Mouse (Mus musculus): ENCODE measurements around the gene Lmo7. TPM values are rescaled to one million over a fixed set of nuclear protein-coding genes. Genes with fewer than 3 reads are reported as not detected.

The Lmo7 gene
- polyA plus RNA-seq, 1 experiment from 2014 or later, result 16.0 TPM

DNA sequence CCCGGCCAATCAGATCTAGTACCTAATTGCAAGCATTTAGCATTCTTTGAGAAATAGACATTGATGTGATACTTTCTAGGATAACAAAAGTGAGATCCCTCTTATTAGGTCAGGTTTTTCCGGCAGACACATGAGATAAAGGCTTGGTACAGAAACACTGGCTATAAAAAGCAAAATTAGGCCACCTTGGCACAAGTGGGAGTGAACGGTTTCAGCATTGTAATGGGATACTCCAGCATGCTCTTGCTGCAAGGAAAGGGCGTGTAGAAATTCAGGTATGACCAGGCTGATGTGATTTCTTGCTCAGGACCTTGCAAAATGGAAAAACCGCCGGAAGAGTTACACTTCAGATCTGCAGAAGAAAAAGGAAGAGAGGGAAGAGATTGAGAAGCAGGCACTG is 168.5 kb downstream of the Lmo7 start:
- 88% methylated on average over 6 of the region's 6 CpGs for WGBS
- H3K4me3 ChIP-seq (replicated peaks; ENCODE audit: low read length), result no peak overlapping the region
- H3K9ac ChIP-seq (replicated peaks; ENCODE audit: low read depth, low read length), result no peak overlapping the region
- H3K27me3 ChIP-seq (replicated peaks; ENCODE audit: control insufficient read depth, insufficient read depth, low read length), result no peaks in the 10 kb centered on the region
- H3K9me3 ChIP-seq (ENCODE audit: control insufficient read depth, low read length), result no peaks in the 10 kb centered on the region
- H3K27ac ChIP-seq (ENCODE audit: low read length), result no peak overlapping the region
- no peak for ATAC-seq
- H3K36me3 ChIP-seq (ENCODE audit: control insufficient read depth, insufficient read depth), result no peaks in the 10 kb centered on the region
- no peaks in the 10 kb centered on the region for H3K4me1 ChIP-seq (replicated peaks; ENCODE audit: control insufficient read depth, insufficient read depth, low read length)
- no peak overlapping the region for H3K4me2 ChIP-seq (ENCODE audit: low read length)

- WGBS, result 89% methylated on average over 7 of the region's 7 CpGs
- Histone ChIP-seq H3K27ac (ENCODE audit: low read length) (no peak overlapping the region), H3K4me3 (replicated peaks; ENCODE audit: low read length) (no peak overlapping the region), H3K4me1 (replicated peaks; ENCODE audit: control insufficient read depth, insufficient read depth, low read length) (no peaks in the 10 kb centered on the region; the same call in 1 of the 2 replicates), H3K9ac (replicated peaks; ENCODE audit: low read depth, low read length) (no peak overlapping the region), H3K9me3 (ENCODE audit: control insufficient read depth, low read length) (no peaks in the 10 kb centered on the region), H3K36me3 (ENCODE audit: control insufficient read depth, insufficient read depth) (no peaks in the 10 kb centered on the region), H3K27me3 (replicated peaks; ENCODE audit: control insufficient read depth, insufficient read depth, low read length) (no peaks in the 10 kb centered on the region), H3K4me2 (ENCODE audit: low read length) (no peak overlapping the region)
- no peak for ATAC-seq
Measured at GRCm38 (mm10) chr14:101901496-101901895, 171.7 kb downstream of the Lmo7 start.

DNA sequence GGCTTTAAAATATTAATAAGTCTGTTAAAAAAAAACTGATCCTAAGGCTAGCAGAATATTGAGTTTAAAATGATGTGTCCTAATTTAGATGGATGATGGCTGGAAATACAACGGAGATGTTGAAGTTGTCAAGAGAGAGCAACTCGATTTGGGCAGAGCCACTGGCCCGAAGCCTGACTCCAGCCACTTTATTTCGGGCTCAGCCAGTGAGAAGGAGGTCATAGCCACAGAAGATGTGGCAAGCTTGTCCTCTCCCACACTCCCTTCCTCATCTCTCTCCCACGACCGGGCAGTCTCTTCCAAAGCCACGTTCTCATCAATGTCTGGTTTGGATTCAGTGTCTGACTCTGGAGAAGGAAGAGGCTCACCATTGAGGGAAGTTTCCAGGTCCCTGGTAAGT is 172.2 kb downstream of the Lmo7 start:
- H3K27ac ChIP-seq (ENCODE audit: low read length), result no peak overlapping the region
- H3K4me3 ChIP-seq (replicated peaks; ENCODE audit: low read length), result no peak overlapping the region
- H3K4me2 ChIP-seq (ENCODE audit: low read length), result no peak overlapping the region
- no peaks in the 10 kb centered on the region for H3K27me3 ChIP-seq (replicated peaks; ENCODE audit: control insufficient read depth, insufficient read depth, low read length)
- no peaks in the 10 kb centered on the region for H3K9me3 ChIP-seq (ENCODE audit: control insufficient read depth, low read length)
- no peaks in the 10 kb centered on the region; the same call in 1 of the 2 replicates for H3K4me1 ChIP-seq (replicated peaks; ENCODE audit: control insufficient read depth, insufficient read depth, low read length)
- no peak for ATAC-seq
- no peak overlapping the region for H3K9ac ChIP-seq (replicated peaks; ENCODE audit: low read depth, low read length)
- 90% methylated on average over 7 of the region's 7 CpGs for WGBS
- H3K36me3 ChIP-seq (ENCODE audit: control insufficient read depth, insufficient read depth), result no peaks in the 10 kb centered on the region

DNA sequence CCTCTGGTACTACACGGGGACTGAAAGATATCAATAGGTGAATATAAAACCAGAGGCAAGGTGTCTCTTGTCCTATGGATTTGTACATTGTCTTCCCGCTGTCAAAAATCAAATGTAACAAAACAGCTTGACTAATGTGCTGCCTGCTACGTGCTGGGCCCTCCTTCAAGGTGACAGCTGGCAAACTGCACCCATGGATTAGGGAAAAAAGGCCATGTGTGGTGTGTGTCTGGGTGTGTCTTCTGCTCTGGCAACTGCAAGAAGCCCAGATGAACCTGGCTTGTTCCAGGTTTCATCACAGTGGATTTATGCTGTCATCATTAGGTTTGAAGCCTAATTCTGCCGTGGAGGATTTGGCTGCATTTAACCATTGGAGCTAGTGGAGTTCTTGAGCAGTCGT is 174.0 kb downstream of the Lmo7 start:
- Histone ChIP-seq H3K36me3 (ENCODE audit: control insufficient read depth, insufficient read depth) (no peaks in the 10 kb centered on the region), H3K4me1 (replicated peaks; ENCODE audit: control insufficient read depth, insufficient read depth, low read length) (no peaks in the 10 kb centered on the region; the same call in 1 of the 2 replicates), H3K4me2 (ENCODE audit: low read length) (no peak overlapping the region), H3K27me3 (replicated peaks; ENCODE audit: control insufficient read depth, insufficient read depth, low read length) (no peaks in the 10 kb centered on the region), H3K4me3 (replicated peaks; ENCODE audit: low read length) (no peak overlapping the region), H3K9ac (replicated peaks; ENCODE audit: low read depth, low read length) (no peak overlapping the region), H3K9me3 (ENCODE audit: control insufficient read depth, low read length) (no peaks in the 10 kb centered on the region), H3K27ac (ENCODE audit: low read length) (no peak overlapping the region)
- 71% methylated on average over 5 of the region's 5 CpGs for WGBS
- ATAC-seq, result no peak

DNA sequence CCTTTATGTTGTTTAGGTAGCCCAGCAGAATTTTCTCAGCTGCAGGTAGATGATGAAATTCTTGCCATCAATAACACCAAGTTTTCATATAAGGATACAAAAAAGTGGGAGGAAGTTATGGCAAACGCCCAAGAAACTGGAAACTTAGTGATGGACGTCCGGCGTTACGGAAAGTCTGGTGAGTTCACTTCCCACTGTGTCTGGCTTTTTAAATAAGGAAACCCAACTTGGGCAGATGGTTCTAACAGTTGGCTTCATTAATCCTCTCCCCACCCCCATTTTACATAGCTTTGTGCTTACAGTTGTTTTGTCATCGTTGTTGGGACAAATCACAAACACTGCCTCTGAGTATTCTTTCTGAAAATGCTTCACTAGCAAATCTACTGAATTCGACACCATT is 182.2 kb downstream of the Lmo7 start:
- peak; percentile 40; the same call in 1 of the 2 replicates for ATAC-seq
- no peaks in the 10 kb centered on the region for H3K36me3 ChIP-seq (ENCODE audit: control insufficient read depth, insufficient read depth)
- H3K27ac ChIP-seq (ENCODE audit: low read length), result no peak overlapping the region
- no peaks in the 10 kb centered on the region for H3K9me3 ChIP-seq (ENCODE audit: control insufficient read depth, low read length)
- no peak overlapping the region for H3K4me2 ChIP-seq (ENCODE audit: low read length)
- WGBS, result 63% methylated on average over 7 of the region's 7 CpGs
- H3K4me1 ChIP-seq (replicated peaks; ENCODE audit: control insufficient read depth, insufficient read depth, low read length), result no peaks in the 10 kb centered on the region
- H3K4me3 ChIP-seq (replicated peaks; ENCODE audit: low read length), result no peak overlapping the region
- H3K9ac ChIP-seq (replicated peaks; ENCODE audit: low read depth, low read length), result no peak overlapping the region
- H3K27me3 ChIP-seq (replicated peaks; ENCODE audit: control insufficient read depth, insufficient read depth, low read length), result no peaks in the 10 kb centered on the region

- Histone ChIP-seq H3K4me2 (ENCODE audit: low read length) (no peak overlapping the region), H3K4me1 (replicated peaks; ENCODE audit: control insufficient read depth, insufficient read depth, low read length) (no peaks in the 10 kb centered on the region), H3K27me3 (replicated peaks; ENCODE audit: control insufficient read depth, insufficient read depth, low read length) (no peaks in the 10 kb centered on the region), H3K4me3 (replicated peaks; ENCODE audit: low read length) (no peak overlapping the region), H3K27ac (ENCODE audit: low read length) (no peak overlapping the region), H3K9me3 (ENCODE audit: control insufficient read depth, low read length) (no peaks in the 10 kb centered on the region), H3K9ac (replicated peaks; ENCODE audit: low read depth, low read length) (no peak overlapping the region), H3K36me3 (ENCODE audit: control insufficient read depth, insufficient read depth) (no peaks in the 10 kb centered on the region)
- 82% methylated on average over 3 of the region's 3 CpGs for WGBS
- ATAC-seq, result no peak
Measured at GRCm38 (mm10) chr14:101912392-101912791, 182.6 kb downstream of the Lmo7 start.

GRCm38 (mm10) chr14:101914321-101914720 is 184.6 kb downstream of the Lmo7 start:
- no peaks in the 10 kb centered on the region for H3K9me3 ChIP-seq (ENCODE audit: control insufficient read depth, low read length)

GRCm38 (mm10) chr14:101915867-101916266 is 186.1 kb downstream of the Lmo7 start:
- 69% methylated on average over 8 of the region's 8 CpGs for WGBS
- no peaks in the 10 kb centered on the region for H3K27me3 ChIP-seq (replicated peaks; ENCODE audit: control insufficient read depth, insufficient read depth, low read length)

More at GRCm38 (mm10) chr14:101914321-101914720, 184.6 kb downstream of the Lmo7 start:
- no peak overlapping the region for H3K4me2 ChIP-seq (ENCODE audit: low read length)
- H3K27ac ChIP-seq (ENCODE audit: low read length), result no peak overlapping the region
- no peaks in the 10 kb centered on the region for H3K27me3 ChIP-seq (replicated peaks; ENCODE audit: control insufficient read depth, insufficient read depth, low read length)
- peak; percentile 38; the same call in 1 of the 2 replicates for ATAC-seq
- no peaks in the 10 kb centered on the region for H3K36me3 ChIP-seq (ENCODE audit: control insufficient read depth, insufficient read depth)
- no peak overlapping the region for H3K9ac ChIP-seq (replicated peaks; ENCODE audit: low read depth, low read length)
- H3K4me3 ChIP-seq (replicated peaks; ENCODE audit: low read length), result no peak overlapping the region
- no peaks in the 10 kb centered on the region for H3K4me1 ChIP-seq (replicated peaks; ENCODE audit: control insufficient read depth, insufficient read depth, low read length)

DNA sequence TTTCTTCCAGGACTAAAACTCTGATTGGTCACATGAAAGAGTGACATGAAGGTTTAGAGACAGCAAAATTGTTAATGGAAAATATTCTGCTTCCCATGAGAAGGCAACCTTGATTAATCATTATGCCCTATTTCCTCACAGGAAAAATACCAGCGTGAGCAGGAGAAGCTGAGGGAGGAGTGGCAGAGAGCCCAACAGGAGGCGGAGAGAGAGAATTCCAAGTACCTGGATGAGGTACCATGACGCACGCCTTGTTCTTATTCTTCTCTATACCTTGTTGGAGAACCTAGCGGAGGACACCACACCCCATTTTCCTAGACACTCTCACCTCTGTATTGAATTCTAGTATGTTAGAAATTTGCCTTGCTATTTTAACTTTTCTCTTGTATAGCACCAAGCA is 188.7 kb downstream of the Lmo7 start:
- Histone ChIP-seq H3K4me2 (ENCODE audit: low read length) (no peak overlapping the region), H3K36me3 (ENCODE audit: control insufficient read depth, insufficient read depth) (no peaks in the 10 kb centered on the region), H3K9ac (replicated peaks; ENCODE audit: low read depth, low read length) (no peak overlapping the region), H3K9me3 (ENCODE audit: control insufficient read depth, low read length) (no peaks in the 10 kb centered on the region), H3K4me3 (replicated peaks; ENCODE audit: low read length) (no peak overlapping the region), H3K4me1 (replicated peaks; ENCODE audit: control insufficient read depth, insufficient read depth, low read length) (no peaks in the 10 kb centered on the region), H3K27ac (ENCODE audit: low read length) (no peak overlapping the region), H3K27me3 (replicated peaks; ENCODE audit: control insufficient read depth, insufficient read depth, low read length) (no peaks in the 10 kb centered on the region)
- ATAC-seq, result no peak
- WGBS, result 98% methylated on average over 5 of the region's 5 CpGs

More at GRCm38 (mm10) chr14:101915867-101916266, 186.1 kb downstream of the Lmo7 start:
- H3K4me3 ChIP-seq (replicated peaks; ENCODE audit: low read length), result no peak overlapping the region
- H3K9me3 ChIP-seq (ENCODE audit: control insufficient read depth, low read length), result no peaks in the 10 kb centered on the region
- H3K27ac ChIP-seq (ENCODE audit: low read length), result no peak overlapping the region
- H3K9ac ChIP-seq (replicated peaks; ENCODE audit: low read depth, low read length), result no peak overlapping the region
- no peak overlapping the region for H3K4me2 ChIP-seq (ENCODE audit: low read length)
- no peaks in the 10 kb centered on the region for H3K36me3 ChIP-seq (ENCODE audit: control insufficient read depth, insufficient read depth)
- no peak for ATAC-seq
- no peaks in the 10 kb centered on the region for H3K4me1 ChIP-seq (replicated peaks; ENCODE audit: control insufficient read depth, insufficient read depth, low read length)

GRCm38 (mm10) chr14:101927646-101928244 is 198.0 kb downstream of the Lmo7 start:
- whole genome bisulfite sequencing, result 66% methylated on average over 12 of the region's 12 CpGs
- ATAC-seq, result no peak
- H3K27me3 ChIP-seq (replicated peaks; ENCODE audit: control insufficient read depth, insufficient read depth, low read length), result no peaks in the 10 kb centered on the region

More at GRCm38 (mm10) chr14:101927646-101928244, 198.0 kb downstream of the Lmo7 start:
- Histone ChIP-seq H3K9me3 (ENCODE audit: control insufficient read depth, low read length) (no peaks in the 10 kb centered on the region), H3K4me1 (replicated peaks; ENCODE audit: control insufficient read depth, insufficient read depth, low read length) (no peaks in the 10 kb centered on the region), H3K9ac (replicated peaks; ENCODE audit: low read depth, low read length) (no peak overlapping the region), H3K4me2 (ENCODE audit: low read length) (no peak overlapping the region), H3K36me3 (ENCODE audit: control insufficient read depth, insufficient read depth) (no peaks in the 10 kb centered on the region; the same call in 1 of the 2 replicates), H3K27ac (ENCODE audit: low read length) (no peak overlapping the region), H3K4me3 (replicated peaks; ENCODE audit: low read length) (no peak overlapping the region)

All from forebrain, embryonic 16.5 days (tissue).